Mouse (Mus musculus): ENCODE data around the gene Gpd2. TPM values are rescaled to one million over a fixed set of nuclear protein-coding genes. Genes with fewer than 3 reads are reported as not detected.

Gpd2 gene
- total RNA-seq, 2 experiments from 2014 or later = 19.1 to 32.5 TPM

GRCm38 (mm10) chr2:57356222-57356822 lies 118.9 kb downstream of the Gpd2 start:
- ATAC-seq (replicated peaks; ENCODE audit: low FRiP score, low TSS enrichment, poor library complexity, severe bottlenecking) = peak; percentile 71

- peak; percentile 85 for ATAC-seq (replicated peaks; ENCODE audit: low FRiP score, low TSS enrichment, poor library complexity, severe bottlenecking)
These were observed 125.1 kb downstream of the Gpd2 start for GRCm38 (mm10) chr2:57362503-57362902.

- peak; percentile 59 for ATAC-seq (replicated peaks; ENCODE audit: low FRiP score, low TSS enrichment, poor library complexity, severe bottlenecking)
These were observed 137.2 kb downstream of the Gpd2 start for GRCm38 (mm10) chr2:57374647-57375046.

- ATAC-seq (replicated peaks; ENCODE audit: low FRiP score, low TSS enrichment, poor library complexity, severe bottlenecking) = no peak
These were observed 137.9 kb downstream of the Gpd2 start for GRCm38 (mm10) chr2:57375138-57375837.

GRCm38 (mm10) chr2:57378147-57378889 lies 140.9 kb downstream of the Gpd2 start:
- ATAC-seq (replicated peaks; ENCODE audit: low FRiP score, low TSS enrichment, poor library complexity, severe bottlenecking) = no peak

- ATAC-seq (replicated peaks; ENCODE audit: low FRiP score, low TSS enrichment, poor library complexity, severe bottlenecking) = no peak
These were observed 147.2 kb downstream of the Gpd2 start for GRCm38 (mm10) chr2:57384625-57385024.

- ATAC-seq (replicated peaks; ENCODE audit: low FRiP score, low TSS enrichment, poor library complexity, severe bottlenecking) = no peak
These were observed 150.4 kb downstream of the Gpd2 start for GRCm38 (mm10) chr2:57387816-57388215.

GRCm38 (mm10) chr2:57395071-57395470 lies 157.6 kb downstream of the Gpd2 start:
- ATAC-seq (replicated peaks; ENCODE audit: low FRiP score, low TSS enrichment, poor library complexity, severe bottlenecking) = no peak

GRCm38 (mm10) chr2:57396061-57396460 lies 158.6 kb downstream of the Gpd2 start:
- no peak for ATAC-seq (replicated peaks; ENCODE audit: low FRiP score, low TSS enrichment, poor library complexity, severe bottlenecking)

- no peak for ATAC-seq (replicated peaks; ENCODE audit: low FRiP score, low TSS enrichment, poor library complexity, severe bottlenecking)
These were observed 160.3 kb downstream of the Gpd2 start for GRCm38 (mm10) chr2:57397727-57398126.

GRCm38 (mm10) chr2:57407414-57408019 lies 170.1 kb downstream of the Gpd2 start:
- 0 out of 2 replicates have a peak, but pooled peaks have one; percentile 26 for ATAC-seq (replicated peaks; ENCODE audit: low FRiP score, low TSS enrichment, poor library complexity, severe bottlenecking)

- ATAC-seq (replicated peaks; ENCODE audit: low FRiP score, low TSS enrichment, poor library complexity, severe bottlenecking) = no peak
These were observed 171.0 kb downstream of the Gpd2 start for GRCm38 (mm10) chr2:57408413-57408812.

- no peak for ATAC-seq (replicated peaks; ENCODE audit: low FRiP score, low TSS enrichment, poor library complexity, severe bottlenecking)
These were observed 174.1 kb downstream of the Gpd2 start for GRCm38 (mm10) chr2:57411551-57411950.

GRCm38 (mm10) chr2:57414550-57415160 lies 177.2 kb downstream of the Gpd2 start:
- ATAC-seq (replicated peaks; ENCODE audit: low FRiP score, low TSS enrichment, poor library complexity, severe bottlenecking) = no peak

GRCm38 (mm10) chr2:57416711-57417110 lies 179.3 kb downstream of the Gpd2 start:
- ATAC-seq (replicated peaks; ENCODE audit: low FRiP score, low TSS enrichment, poor library complexity, severe bottlenecking) = no peak

Other genes with a start within 250 kb of the Gpd2 start
- gene Nr4a2, start 113.6 kb upstream of the Gpd2 start, total RNA-seq (2014; fragmentation: Nextera tagmentation) = 2.1 and 3.7 TPM in 2 replicates
- 5.5 and 7.4 TPM in 2 replicates for gene Nr4a2, start 113.6 kb upstream of the Gpd2 start, total RNA-seq (2017)